Mouse (Mus musculus): ENCODE measurements around the gene Mark2. TPM values are rescaled to one million over a fixed set of nuclear protein-coding genes. Genes with fewer than 3 reads are reported as not detected.

Mark2 gene
- total RNA-seq, 2 experiments from 2014 or later = 134 to 150 TPM

- intact Hi-C loops (cut with DNase I) = loop anchor here (10.0 kb wide), 2 partner anchors 105 to 375 kb away; partner anchors contain the start of genes Hrasls5 and Mark2
- no peak for DNase-seq (ENCODE audit: low spot score in 2 of 2)
Observed at GRCm38 (mm10) chr19:7239574-7239973, 102.1 kb downstream of the Mark2 start.

- intact Hi-C loops (cut with DNase I) = loop anchor here (10.0 kb wide), 2 partner anchors 108 to 378 kb away; partner anchors contain the start of genes Hrasls5 and Mark2
- DNase-seq (ENCODE audit: low spot score in 2 of 2) = no peak
Observed at GRCm38 (mm10) chr19:7236742-7237141, 104.9 kb downstream of the Mark2 start.

- intact Hi-C loops (cut with DNase I) = loop anchor here (10.0 kb wide), 2 partner anchors 109 to 379 kb away; partner anchors contain the start of genes Hrasls5 and Mark2
Observed at GRCm38 (mm10) chr19:7236011-7236410, 105.6 kb downstream of the Mark2 start.

GRCm38 (mm10) chr19:7235461-7235860 is 106.2 kb downstream of the Mark2 start:
- intact Hi-C loops (cut with DNase I) = loop anchor here (10.0 kb wide), 2 partner anchors 109 to 379 kb away; partner anchors contain the start of genes Hrasls5 and Mark2
- no peak for DNase-seq (ENCODE audit: low spot score in 2 of 2)

More at GRCm38 (mm10) chr19:7236011-7236410, 105.6 kb downstream of the Mark2 start:
- DNase-seq (ENCODE audit: low spot score in 2 of 2) = no peak

- intact Hi-C loops (cut with DNase I) = loop anchor here (10.0 kb wide), 2 partner anchors 110 to 380 kb away; partner anchors contain the start of genes Hrasls5 and Mark2
- DNase-seq (ENCODE audit: low spot score in 2 of 2) = peak; percentile 83 to 89
Observed at GRCm38 (mm10) chr19:7234537-7235221, 107.0 kb downstream of the Mark2 start.

- no peak for DNase-seq (ENCODE audit: low spot score in 2 of 2)
- intact Hi-C loops (cut with DNase I) = no loop called here
Observed at GRCm38 (mm10) chr19:7226511-7226914, 115.1 kb downstream of the Mark2 start.

Other genes starting within 250 kb of the Mark2 start
- gene Flrt1, start 236.1 kb downstream of the Mark2 start, total RNA-seq (2021) = 10 to 100 TPM; 35.3 to 38.0 TPM
- gene Otub1, start 135.5 kb downstream of the Mark2 start, total RNA-seq (2021) = 100 to 1,000 TPM; 258 to 270 TPM
- gene Cox8a, start 124.2 kb downstream of the Mark2 start, total RNA-seq (2021) = 1,000 to 10,000 TPM; 1,203 to 1,264 TPM
- 10 to 100 TPM; 31.3 to 36.6 TPM for gene Naa40, start 100.7 kb downstream of the Mark2 start, total RNA-seq (2021)
- 10 to 100 TPM; 13.8 to 15.3 TPM for gene Rcor2, start 74.5 kb downstream of the Mark2 start, total RNA-seq (2021)
- gene Spindoc, start 41.1 kb upstream of the Mark2 start, total RNA-seq (2021) = 10 to 100 TPM; 29.0 to 32.0 TPM
- gene 2700081O15Rik, start 75.8 kb upstream of the Mark2 start, total RNA-seq (2021) = 10 to 100 TPM; 36.0 to 36.2 TPM
- 100 to 1,000 TPM; 854 to 900 TPM for gene Rtn3, start 141.4 kb upstream of the Mark2 start, total RNA-seq (2021)
- 10 to 100 TPM; 23.0 to 28.2 TPM for gene Atl3, start 152.2 kb upstream of the Mark2 start, total RNA-seq (2021)
- gene Pla2g16, start 215.6 kb upstream of the Mark2 start, total RNA-seq (2021) = 10 to 100 TPM; 21.5 to 21.7 TPM